Mouse (Mus musculus) heart, adult 9 months (tissue): ENCODE measurements around the gene Cit.

Experiments used
- DNase-seq, 2 experiments: peaks; one replicate each; pipeline ENCODE4 v3.0.0; 2022; ENCODE audit warnings: low spot score in 2 of 2

Gene Cit

GRCm38 (mm10) chr5:115850250-115851028 lies 5.4 kb downstream of the Cit start:
- DNase-seq, result no peak

- DNase-seq, result no peak
These were observed 5.9 kb downstream of the Cit start for GRCm38 (mm10) chr5:115851029-115851365.

GRCm38 (mm10) chr5:115852431-115852830 lies 7.4 kb downstream of the Cit start:
- no peak for DNase-seq

- no peak for DNase-seq
These were observed 8.6 kb downstream of the Cit start for GRCm38 (mm10) chr5:115853691-115854090.

- peak; percentile 68 to 74 for DNase-seq
These were observed 9.3 kb downstream of the Cit start for GRCm38 (mm10) chr5:115854370-115854769.

- no peak for DNase-seq
These were observed 13.6 kb downstream of the Cit start for GRCm38 (mm10) chr5:115858652-115859051.

- DNase-seq, result no peak
These were observed 14.4 kb downstream of the Cit start for GRCm38 (mm10) chr5:115859461-115859860.

- DNase-seq, result no peak
These were observed 16.9 kb downstream of the Cit start for GRCm38 (mm10) chr5:115861991-115862390.

GRCm38 (mm10) chr5:115862439-115862838 lies 17.4 kb downstream of the Cit start:
- no peak for DNase-seq

GRCm38 (mm10) chr5:115866296-115866695 lies 21.2 kb downstream of the Cit start:
- peak; percentile 46 to 61 for DNase-seq

- DNase-seq, result no peak
These were observed 23.5 kb downstream of the Cit start for GRCm38 (mm10) chr5:115868540-115868939.

- DNase-seq, result no peak
These were observed 24.1 kb downstream of the Cit start for GRCm38 (mm10) chr5:115869198-115869597.

- no peak for DNase-seq
These were observed 26.1 kb downstream of the Cit start for GRCm38 (mm10) chr5:115871153-115871552.

- DNase-seq, result no peak
These were observed 27.0 kb downstream of the Cit start for GRCm38 (mm10) chr5:115872106-115872505.

- no peak for DNase-seq
These were observed 27.9 kb downstream of the Cit start for GRCm38 (mm10) chr5:115872956-115873355.

- no peak for DNase-seq
These were observed 32.3 kb downstream of the Cit start for GRCm38 (mm10) chr5:115877425-115877824.

- no peak for DNase-seq
These were observed 37.1 kb downstream of the Cit start for GRCm38 (mm10) chr5:115882165-115882564.

- DNase-seq, result no peak
These were observed 39.4 kb downstream of the Cit start for GRCm38 (mm10) chr5:115884429-115884828.

GRCm38 (mm10) chr5:115893772-115894171 lies 48.7 kb downstream of the Cit start:
- no peak for DNase-seq

- DNase-seq, result no peak
These were observed 52.0 kb downstream of the Cit start for GRCm38 (mm10) chr5:115897036-115897435.

GRCm38 (mm10) chr5:115907037-115908009 lies 62.2 kb downstream of the Cit start:
- DNase-seq, result peak; percentile 4 to 6

GRCm38 (mm10) chr5:115908251-115908650 lies 63.2 kb downstream of the Cit start:
- DNase-seq, result no peak

GRCm38 (mm10) chr5:115908699-115909098 lies 63.6 kb downstream of the Cit start:
- DNase-seq, result no peak
